Mouse (Mus musculus): ENCODE data around the gene Dnm2. TPM values are rescaled to one million over a fixed set of nuclear protein-coding genes. Genes with fewer than 3 reads are reported as not detected.

Gene Dnm2
- polyA plus RNA-seq, 1 experiment from 2014 or later = 72.7 TPM

- H3K4me1 ChIP-seq (replicated peaks; ENCODE audit: control insufficient read depth, insufficient read depth, low read length) = peaks cover 15% of the 10 kb centered on the region
- H3K27me3 ChIP-seq (replicated peaks; ENCODE audit: control insufficient read depth, insufficient read depth, low read length) = no peaks in the 10 kb centered on the region
- DNase-seq (ENCODE audit: low spot score) (no peak), ATAC-seq (replicated peaks; ENCODE audit: low FRiP score) (no peak)
- H3K4me3 ChIP-seq (ENCODE audit: low read depth, low read length) = no peak overlapping the region
- no peak overlapping the region for H3K4me2 ChIP-seq
- no peak overlapping the region for H3K27ac ChIP-seq (ENCODE audit: low read depth, low read length)
- H3K9me3 ChIP-seq (ENCODE audit: control insufficient read depth, low read length) = no peaks in the 10 kb centered on the region
- H3K36me3 ChIP-seq (ENCODE audit: control insufficient read depth, insufficient read depth, low read length) = peaks cover 2% of the 10 kb centered on the region; the same call in 1 of the 2 replicates
- no peak overlapping the region for H3K9ac ChIP-seq (ENCODE audit: low read depth, low read length)
- WGBS = 92% methylated on average over 6 of the region's 6 CpGs
These were observed 20.5 kb downstream of the Dnm2 start for GRCm38 (mm10) chr9:21445081-21445744.

- Histone ChIP-seq H3K4me2 (no peak overlapping the region), H3K27me3 (replicated peaks; ENCODE audit: control insufficient read depth, insufficient read depth, low read length) (no peaks in the 10 kb centered on the region), H3K36me3 (ENCODE audit: control insufficient read depth, insufficient read depth, low read length) (peaks cover 2% of the 10 kb centered on the region; the same call in 1 of the 2 replicates), H3K4me3 (ENCODE audit: low read depth, low read length) (no peak overlapping the region), H3K9ac (ENCODE audit: low read depth, low read length) (no peak overlapping the region), H3K4me1 (replicated peaks; ENCODE audit: control insufficient read depth, insufficient read depth, low read length) (peaks cover 37% of the 10 kb centered on the region), H3K27ac (ENCODE audit: low read depth, low read length) (no peak overlapping the region), H3K9me3 (ENCODE audit: control insufficient read depth, low read length) (no peaks in the 10 kb centered on the region)
- 90% methylated on average over 2 of the region's 2 CpGs for WGBS
- ATAC-seq (replicated peaks; ENCODE audit: low FRiP score) (no peak), DNase-seq (ENCODE audit: low spot score) (no peak)
These were observed 23.1 kb downstream of the Dnm2 start for GRCm38 (mm10) chr9:21447778-21448177.

GRCm38 (mm10) chr9:21449710-21450109 lies 25.0 kb downstream of the Dnm2 start:
- Histone ChIP-seq H3K4me1 (replicated peaks; ENCODE audit: control insufficient read depth, insufficient read depth, low read length) (peaks cover 44% of the 10 kb centered on the region), H3K36me3 (ENCODE audit: control insufficient read depth, insufficient read depth, low read length) (peaks cover 2% of the 10 kb centered on the region; the same call in 1 of the 2 replicates), H3K27me3 (replicated peaks; ENCODE audit: control insufficient read depth, insufficient read depth, low read length) (no peaks in the 10 kb centered on the region), H3K9ac (ENCODE audit: low read depth, low read length) (no peak overlapping the region), H3K4me3 (ENCODE audit: low read depth, low read length) (no peak overlapping the region), H3K27ac (ENCODE audit: low read depth, low read length) (no peak overlapping the region), H3K4me2 (no peak overlapping the region), H3K9me3 (ENCODE audit: control insufficient read depth, low read length) (no peaks in the 10 kb centered on the region)
- 72% methylated on average over 2 of the region's 2 CpGs for WGBS
- ATAC-seq (replicated peaks; ENCODE audit: low FRiP score) = no peak
- DNase-seq (ENCODE audit: low spot score) = no peak

DNA sequence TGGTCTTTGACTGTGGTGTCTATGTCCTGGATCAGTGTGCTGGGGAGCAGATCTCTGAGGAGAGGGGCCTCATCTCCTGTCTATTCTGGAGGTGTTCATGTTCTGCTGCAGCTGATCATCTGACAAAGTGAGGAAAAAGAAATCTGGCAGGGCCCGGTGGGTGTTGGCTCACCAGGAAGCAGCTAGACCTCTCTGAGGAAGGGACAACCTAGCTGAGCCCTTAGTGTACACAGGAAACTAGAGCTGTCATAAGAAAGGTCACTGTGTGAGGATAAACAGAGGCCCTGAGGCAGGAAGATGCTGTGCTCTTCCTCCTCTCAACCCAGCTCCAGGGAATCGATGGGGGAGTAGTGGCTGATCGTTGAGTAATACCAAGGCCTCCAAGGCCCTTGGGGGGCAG lies 25.6 kb downstream of the Dnm2 start:
- Histone ChIP-seq H3K27ac (ENCODE audit: low read depth, low read length) (no peak overlapping the region), H3K4me1 (replicated peaks; ENCODE audit: control insufficient read depth, insufficient read depth, low read length) (peaks cover 48% of the 10 kb centered on the region), H3K4me2 (no peak overlapping the region), H3K36me3 (ENCODE audit: control insufficient read depth, insufficient read depth, low read length) (no peaks in the 10 kb centered on the region; the same call in 1 of the 2 replicates), H3K9me3 (ENCODE audit: control insufficient read depth, low read length) (no peaks in the 10 kb centered on the region), H3K4me3 (ENCODE audit: low read depth, low read length) (no peak overlapping the region), H3K27me3 (replicated peaks; ENCODE audit: control insufficient read depth, insufficient read depth, low read length) (no peaks in the 10 kb centered on the region), H3K9ac (ENCODE audit: low read depth, low read length) (no peak overlapping the region)
- DNase-seq (ENCODE audit: low spot score) (no peak), ATAC-seq (replicated peaks; ENCODE audit: low FRiP score) (no peak)
- 52% methylated on average over 3 of the region's 3 CpGs for WGBS

DNA sequence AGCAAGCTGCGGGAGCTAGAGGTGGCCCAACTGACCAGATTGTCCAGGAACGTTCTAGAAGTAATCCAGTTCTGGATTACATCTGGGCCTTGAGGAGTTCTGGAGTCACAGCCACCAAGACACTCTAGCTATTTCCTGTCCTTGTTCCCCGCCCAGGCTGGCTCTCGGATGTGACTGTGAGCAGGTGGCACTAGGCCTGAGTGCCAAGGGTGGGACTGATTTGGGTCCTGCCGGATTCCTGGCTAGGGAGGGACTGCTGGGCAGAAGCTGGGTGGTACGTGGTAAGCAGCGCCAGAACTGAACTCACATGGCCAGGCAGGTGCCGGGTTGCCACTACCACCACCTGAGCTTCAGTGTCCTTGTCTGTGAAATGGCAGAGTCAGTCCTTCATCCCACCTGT lies 26.7 kb downstream of the Dnm2 start:
- Histone ChIP-seq H3K9me3 (ENCODE audit: control insufficient read depth, low read length) (no peaks in the 10 kb centered on the region), H3K4me3 (ENCODE audit: low read depth, low read length) (no peak overlapping the region), H3K4me2 (peak overlapping the region; percentile 44), H3K9ac (ENCODE audit: low read depth, low read length) (no peak overlapping the region), H3K4me1 (replicated peaks; ENCODE audit: control insufficient read depth, insufficient read depth, low read length) (peaks cover 48% of the 10 kb centered on the region), H3K27me3 (replicated peaks; ENCODE audit: control insufficient read depth, insufficient read depth, low read length) (no peaks in the 10 kb centered on the region), H3K27ac (ENCODE audit: low read depth, low read length) (peak overlapping the region; percentile 53; the same call in 1 of the 2 replicates), H3K36me3 (ENCODE audit: control insufficient read depth, insufficient read depth, low read length) (no peaks in the 10 kb centered on the region)
- no peak for DNase-seq (ENCODE audit: low spot score)
- 78% methylated on average over 8 of the region's 8 CpGs for WGBS
- no peak for ATAC-seq (replicated peaks; ENCODE audit: low FRiP score)

- no peak overlapping the region for H3K4me3 ChIP-seq (ENCODE audit: low read depth, low read length)
- DNase-seq (ENCODE audit: low spot score) (no peak), ATAC-seq (replicated peaks; ENCODE audit: low FRiP score) (peak; percentile 80)
- H3K9ac ChIP-seq (ENCODE audit: low read depth, low read length) = no peak overlapping the region
- H3K27ac ChIP-seq (ENCODE audit: low read depth, low read length) = peak overlapping the region; percentile 53; the same call in 1 of the 2 replicates
- WGBS = 27% methylated on average over 8 of the region's 8 CpGs
- H3K9me3 ChIP-seq (ENCODE audit: control insufficient read depth, low read length) = no peaks in the 10 kb centered on the region
- peaks cover 48% of the 10 kb centered on the region for H3K4me1 ChIP-seq (replicated peaks; ENCODE audit: control insufficient read depth, insufficient read depth, low read length)
- H3K27me3 ChIP-seq (replicated peaks; ENCODE audit: control insufficient read depth, insufficient read depth, low read length) = no peaks in the 10 kb centered on the region
- H3K36me3 ChIP-seq (ENCODE audit: control insufficient read depth, insufficient read depth, low read length) = no peaks in the 10 kb centered on the region
- H3K4me2 ChIP-seq = peak overlapping the region; percentile 44
These were observed 27.2 kb downstream of the Dnm2 start for GRCm38 (mm10) chr9:21451870-21452269.

DNA sequence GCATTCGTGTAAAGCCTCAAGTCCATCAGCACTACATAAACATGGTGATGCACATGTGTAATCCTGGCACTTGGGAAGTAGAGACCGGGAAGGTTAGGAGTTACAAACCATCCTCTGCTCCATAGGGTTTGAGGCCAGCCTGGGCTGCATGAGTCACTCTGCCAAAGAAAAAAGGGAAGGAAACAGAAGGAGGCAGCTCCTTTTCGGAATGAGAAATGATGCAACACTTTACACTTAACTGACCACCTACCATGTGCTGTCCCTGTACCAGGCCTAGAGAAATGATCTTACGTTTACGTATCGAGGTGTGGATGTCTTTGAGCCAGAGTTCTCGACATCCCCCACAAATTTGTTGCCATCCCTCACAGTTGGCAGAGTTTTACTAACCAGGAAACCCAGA lies 28.3 kb downstream of the Dnm2 start:
- DNase-seq (ENCODE audit: low spot score) (no peak), ATAC-seq (replicated peaks; ENCODE audit: low FRiP score) (no peak)
- Histone ChIP-seq H3K9ac (ENCODE audit: low read depth, low read length) (no peak overlapping the region), H3K4me1 (replicated peaks; ENCODE audit: control insufficient read depth, insufficient read depth, low read length) (peaks cover 48% of the 10 kb centered on the region), H3K4me2 (no peak overlapping the region), H3K9me3 (ENCODE audit: control insufficient read depth, low read length) (no peaks in the 10 kb centered on the region), H3K36me3 (ENCODE audit: control insufficient read depth, insufficient read depth, low read length) (no peaks in the 10 kb centered on the region), H3K27ac (ENCODE audit: low read depth, low read length) (no peak overlapping the region), H3K27me3 (replicated peaks; ENCODE audit: control insufficient read depth, insufficient read depth, low read length) (no peaks in the 10 kb centered on the region), H3K4me3 (ENCODE audit: low read depth, low read length) (no peak overlapping the region)
- WGBS = 59% methylated on average over 7 of the region's 7 CpGs

- H3K4me3 ChIP-seq (ENCODE audit: low read depth, low read length) = no peak overlapping the region
- no peaks in the 10 kb centered on the region for H3K36me3 ChIP-seq (ENCODE audit: control insufficient read depth, insufficient read depth, low read length)
- no peaks in the 10 kb centered on the region for H3K27me3 ChIP-seq (replicated peaks; ENCODE audit: control insufficient read depth, insufficient read depth, low read length)
- no peaks in the 10 kb centered on the region for H3K9me3 ChIP-seq (ENCODE audit: control insufficient read depth, low read length)
- peaks cover 46% of the 10 kb centered on the region for H3K4me1 ChIP-seq (replicated peaks; ENCODE audit: control insufficient read depth, insufficient read depth, low read length)
- no peak overlapping the region for H3K4me2 ChIP-seq
- ATAC-seq (replicated peaks; ENCODE audit: low FRiP score) = no peak
- WGBS = 70% methylated on average over 2 of the region's 2 CpGs
- H3K9ac ChIP-seq (ENCODE audit: low read depth, low read length) = no peak overlapping the region
- DNase-seq (ENCODE audit: low spot score) = no peak
- no peak overlapping the region for H3K27ac ChIP-seq (ENCODE audit: low read depth, low read length)
These were observed 28.8 kb downstream of the Dnm2 start for GRCm38 (mm10) chr9:21453459-21453858.

GRCm38 (mm10) chr9:21454556-21454955 lies 29.8 kb downstream of the Dnm2 start:
- no peak overlapping the region for H3K9ac ChIP-seq (ENCODE audit: low read depth, low read length)
- H3K4me1 ChIP-seq (replicated peaks; ENCODE audit: control insufficient read depth, insufficient read depth, low read length) = peaks cover 39% of the 10 kb centered on the region
- H3K27ac ChIP-seq (ENCODE audit: low read depth, low read length) = no peak overlapping the region
- ATAC-seq (replicated peaks; ENCODE audit: low FRiP score) (no peak), DNase-seq (ENCODE audit: low spot score) (no peak)
- 80% methylated on average over 4 of the region's 4 CpGs for WGBS
- no peak overlapping the region for H3K4me3 ChIP-seq (ENCODE audit: low read depth, low read length)
- H3K27me3 ChIP-seq (replicated peaks; ENCODE audit: control insufficient read depth, insufficient read depth, low read length) = no peaks in the 10 kb centered on the region
- no peak overlapping the region for H3K4me2 ChIP-seq
- H3K9me3 ChIP-seq (ENCODE audit: control insufficient read depth, low read length) = no peaks in the 10 kb centered on the region
- no peaks in the 10 kb centered on the region for H3K36me3 ChIP-seq (ENCODE audit: control insufficient read depth, insufficient read depth, low read length)

Data from liver, embryonic 11.5 days (tissue).